Mouse (Mus musculus) embryo, embryonic 10 days (tissue): Measurements from ENCODE around the gene Rere.
"Not testable (repeated sequence)": the region's sequence is repeated elsewhere in the genome, so short reads cannot be mapped to it uniquely, and the experiment has no call there.

Experiments used
- DNase-seq: peaks from one replicate; pipeline ENCODE4 v3.0.0-alpha.2; 2015; ENCODE audit warnings: low spot score

Rere gene

GRCm38 (mm10) chr4:150582966-150583776 lies 301.7 kb downstream of the Rere start:
- no peak for DNase-seq

GRCm38 (mm10) chr4:150583777-150584135 lies 302.3 kb downstream of the Rere start:
- DNase-seq, result no peak

DNA sequence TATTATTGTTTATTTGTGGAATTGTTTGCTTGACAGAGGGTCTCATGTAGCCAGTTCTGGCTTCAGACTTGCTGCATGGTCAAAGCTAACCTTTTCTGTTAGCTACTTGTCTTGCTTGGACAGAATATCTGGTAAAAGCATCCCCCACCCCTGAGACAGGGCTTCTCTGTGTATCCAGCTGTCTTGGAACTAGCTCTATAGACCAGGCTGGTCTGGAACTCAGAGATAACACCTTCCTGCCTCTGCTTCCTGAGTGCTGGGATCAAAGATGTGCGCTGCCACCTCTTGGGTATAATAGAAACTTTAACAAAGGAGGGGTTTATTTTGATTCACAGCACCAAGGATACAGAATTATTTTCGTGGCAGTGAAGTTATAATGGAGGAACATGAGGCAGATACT lies 304.4 kb downstream of the Rere start:
- no peak for DNase-seq

GRCm38 (mm10) chr4:150586275-150586674 lies 304.8 kb downstream of the Rere start:
- no peak for DNase-seq

- DNase-seq, result no peak
Measured at GRCm38 (mm10) chr4:150587597-150588299, 306.3 kb downstream of the Rere start.

DNA sequence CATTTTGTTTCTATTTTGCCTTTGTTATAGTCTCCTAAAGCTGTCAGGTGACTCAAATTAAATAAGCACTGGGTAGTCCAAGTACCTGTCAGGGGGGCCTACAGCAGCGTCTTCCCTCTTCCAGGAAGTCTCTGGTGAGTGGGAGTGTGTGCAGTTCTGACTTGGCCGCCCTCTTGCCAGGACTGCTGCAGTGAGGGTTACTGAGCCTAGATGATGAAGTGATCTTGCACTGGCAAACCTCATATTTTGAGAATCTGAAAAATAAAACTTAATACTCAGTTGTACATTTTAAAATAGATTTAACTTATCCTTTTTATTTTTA lies 306.8 kb downstream of the Rere start:
- DNase-seq, result no peak

- DNase-seq, result no peak
Measured at GRCm38 (mm10) chr4:150590621-150591282, 309.3 kb downstream of the Rere start.

GRCm38 (mm10) chr4:150591602-150592001 lies 310.2 kb downstream of the Rere start:
- no peak for DNase-seq

DNA sequence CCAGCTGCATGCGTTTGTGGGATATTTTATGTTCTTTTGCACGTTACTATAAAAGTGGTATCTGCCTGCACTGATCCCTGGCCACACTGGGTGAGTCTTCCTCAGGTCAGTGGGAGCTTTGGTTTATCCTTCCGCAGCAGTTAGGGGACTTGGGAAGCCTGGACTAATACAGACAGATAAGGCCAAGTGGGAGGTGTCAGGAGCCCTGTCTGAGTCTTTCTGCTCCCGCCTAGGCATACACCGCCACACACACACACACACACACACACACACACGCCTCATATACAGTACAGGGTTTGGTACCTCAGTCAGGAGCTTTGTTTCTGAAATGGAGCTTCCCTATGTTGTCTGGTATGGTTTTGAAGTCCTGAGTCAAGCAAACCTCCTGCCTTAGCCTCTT lies 310.6 kb downstream of the Rere start:
- DNase-seq, result no peak

DNA sequence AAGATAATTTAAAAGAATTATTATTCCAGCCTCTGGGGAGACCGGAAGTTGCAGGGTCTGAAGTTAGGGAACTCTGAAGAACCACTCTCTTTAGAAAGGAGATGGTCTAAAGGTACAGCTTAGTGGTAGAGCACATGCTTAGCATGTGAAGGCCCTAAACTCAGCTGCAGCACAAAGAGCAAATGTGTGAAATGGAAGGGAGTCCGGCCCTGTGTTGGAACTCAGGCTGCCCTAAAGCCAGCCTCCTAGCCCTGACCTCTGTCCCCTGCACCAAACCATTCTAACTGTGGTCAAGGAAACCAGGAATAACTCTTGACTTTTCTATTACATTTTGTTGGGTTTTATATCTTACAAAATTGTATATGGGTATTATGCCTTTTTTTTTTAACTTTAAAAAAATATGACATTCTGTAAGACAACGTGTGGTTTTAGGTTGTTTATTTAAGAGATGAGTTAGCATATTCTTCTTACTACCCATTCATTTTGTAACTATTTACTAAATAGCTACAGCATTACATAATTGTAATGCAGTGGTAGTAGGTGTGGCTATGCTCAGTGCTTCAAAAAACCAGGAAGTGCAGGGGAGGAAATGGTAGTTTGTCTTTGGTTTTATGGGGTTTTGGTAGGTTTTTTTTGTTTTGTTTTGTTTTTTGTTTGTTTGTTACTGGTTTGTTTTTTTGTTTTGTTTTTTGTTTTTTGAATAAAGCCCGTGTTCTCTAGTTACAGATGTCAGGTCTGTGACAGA lies 312.2 kb downstream of the Rere start:
- DNase-seq, result no peak

DNA sequence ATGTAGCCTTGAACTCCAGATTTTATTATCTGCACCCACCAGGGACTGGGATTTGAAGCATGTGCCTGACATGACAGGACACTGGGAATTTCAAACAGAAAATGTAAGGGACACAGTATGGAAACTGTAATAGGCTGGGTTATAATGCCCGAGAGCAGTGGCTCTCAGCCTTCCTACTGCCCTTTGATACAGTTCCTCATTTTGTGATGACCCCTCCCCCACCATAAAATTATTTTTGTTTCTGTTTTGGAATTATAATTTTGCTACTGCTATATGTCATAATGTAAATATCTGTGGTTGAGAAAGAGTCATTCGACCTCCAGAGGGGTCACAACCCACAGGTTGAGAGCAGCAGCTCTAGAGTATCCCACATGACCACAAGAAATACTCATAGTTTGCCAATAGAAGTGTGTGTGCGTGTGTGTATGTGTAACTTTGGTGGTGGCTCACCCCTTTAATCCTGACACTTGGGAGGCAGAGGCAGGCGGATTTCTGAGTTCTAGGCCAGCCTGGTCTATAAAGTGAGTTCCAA lies 312.9 kb downstream of the Rere start:
- no peak for DNase-seq

- DNase-seq, result no peak
Measured at GRCm38 (mm10) chr4:150595071-150595470, 313.6 kb downstream of the Rere start.

DNA sequence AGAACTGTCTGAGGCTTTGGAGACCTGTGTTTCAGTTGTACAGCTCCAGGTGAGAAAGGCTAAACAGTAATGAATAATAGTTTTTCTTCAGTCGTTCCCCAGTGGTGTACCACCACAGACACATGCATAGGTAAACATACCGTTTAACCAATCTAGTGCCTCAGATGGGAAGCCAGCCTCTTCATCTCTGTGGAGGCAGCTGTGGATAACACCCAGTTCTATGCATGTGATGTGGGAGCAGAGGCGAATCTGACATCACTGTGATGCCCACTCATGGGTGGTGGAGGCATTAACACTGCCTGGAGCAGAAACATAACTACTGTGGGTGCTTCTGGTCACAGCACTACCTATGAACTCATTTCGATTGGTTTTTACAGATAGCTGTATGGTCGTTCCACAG lies 314.5 kb downstream of the Rere start:
- no peak for DNase-seq

DNA sequence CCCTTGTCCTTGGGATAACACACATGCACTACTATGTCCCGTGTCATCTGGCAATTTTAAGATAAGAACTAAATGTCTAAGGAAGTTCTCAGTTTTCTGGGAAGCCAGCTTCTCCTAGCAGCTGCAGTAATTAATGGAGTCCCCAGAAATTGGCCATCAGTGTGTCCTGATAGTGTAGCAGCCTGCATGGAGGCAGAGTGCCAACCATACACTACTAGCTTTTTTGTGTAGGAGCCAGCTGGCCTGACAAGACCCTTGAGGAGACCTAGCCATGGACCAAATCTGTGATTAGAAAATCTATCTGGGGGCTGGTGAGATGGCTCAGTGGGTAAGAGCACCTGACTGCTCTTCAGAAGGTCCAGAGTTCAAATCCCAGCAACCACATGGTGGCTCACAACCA lies 317.2 kb downstream of the Rere start:
- DNase-seq, result no peak

GRCm38 (mm10) chr4:150599119-150599992 lies 317.9 kb downstream of the Rere start:
- no peak for DNase-seq

GRCm38 (mm10) chr4:150600503-150600902 lies 319.1 kb downstream of the Rere start:
- not testable (repeated sequence) for DNase-seq

GRCm38 (mm10) chr4:150601489-150601888 lies 320.0 kb downstream of the Rere start:
- DNase-seq, result no peak

DNA sequence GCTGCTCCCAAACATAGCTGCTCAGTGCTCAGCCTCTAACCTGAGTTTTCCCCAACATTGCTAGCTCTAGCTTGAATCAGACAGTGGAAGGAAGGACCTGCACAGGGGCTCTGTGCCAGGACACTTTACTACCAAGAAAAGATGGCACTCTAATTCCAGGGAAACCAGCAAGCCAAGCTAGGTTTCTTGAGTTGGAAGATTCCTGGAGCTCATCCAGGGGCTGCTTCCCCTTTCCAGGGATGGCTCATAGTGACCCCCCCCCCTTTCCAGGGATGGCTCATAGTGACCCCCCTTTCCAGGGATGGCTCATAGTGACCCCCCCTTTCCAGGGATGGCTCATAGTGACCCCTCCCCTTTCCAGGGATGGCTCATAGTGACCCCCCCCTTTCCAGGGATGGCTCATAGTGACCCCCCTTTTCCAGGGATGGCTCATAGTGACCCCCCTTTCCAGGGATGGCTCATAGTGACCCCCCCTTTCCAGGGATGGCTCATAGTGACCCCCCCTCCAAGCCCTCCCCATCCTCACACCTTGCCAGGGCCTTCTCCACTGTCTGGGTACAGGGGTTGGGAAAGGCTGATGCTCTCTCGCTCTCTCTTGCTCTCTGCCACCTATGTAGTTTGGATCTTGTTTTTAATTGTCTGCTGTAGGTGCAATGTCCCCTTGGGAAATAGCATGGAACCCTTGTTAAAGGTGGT lies 322.1 kb downstream of the Rere start:
- no peak for DNase-seq

DNA sequence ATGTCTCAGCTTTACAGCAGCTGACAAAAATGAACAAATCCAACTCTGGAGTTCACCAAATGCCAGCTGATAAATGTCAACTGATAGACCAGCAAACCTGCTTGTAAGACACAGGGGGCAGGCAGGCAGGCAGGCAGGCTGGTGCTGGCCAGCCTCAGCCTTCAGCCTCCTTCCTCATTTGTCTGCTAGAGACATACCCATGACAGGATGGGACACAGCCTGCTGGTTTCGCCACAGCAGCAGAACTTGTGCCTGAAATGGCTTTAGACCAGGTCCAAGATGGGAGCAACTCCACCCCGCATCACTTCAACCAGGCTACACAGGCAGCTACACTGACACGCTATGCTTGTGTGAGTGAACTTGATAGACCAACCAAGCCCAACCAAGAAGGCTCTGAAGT lies 324.4 kb downstream of the Rere start:
- no peak for DNase-seq

- DNase-seq, result peak; percentile 30
Measured at GRCm38 (mm10) chr4:150606449-150607161, 325.2 kb downstream of the Rere start.
